Mouse (Mus musculus) mesoderm, embryonic 11.5 days (tissue): Measurements from ENCODE around the gene Lamp2.
"Not testable (repeated sequence)": the region's sequence is repeated elsewhere in the genome, so short reads cannot be mapped to it uniquely, and the experiment has no call there.

Source experiments
- DNase-seq: peaks from one replicate; pipeline ENCODE4 v3.0.0-alpha.2; 2012; ENCODE audit warnings: low read depth, low spot score

The Lamp2 gene

GRCm38 (mm10) chrX:38428818-38429440 is 27.3 kb downstream of the Lamp2 start:
- no peak for DNase-seq

- no peak for DNase-seq
Measured at GRCm38 (mm10) chrX:38426043-38426442, 30.2 kb downstream of the Lamp2 start.

GRCm38 (mm10) chrX:38423096-38423495 is 33.2 kb downstream of the Lamp2 start:
- no peak for DNase-seq

DNA sequence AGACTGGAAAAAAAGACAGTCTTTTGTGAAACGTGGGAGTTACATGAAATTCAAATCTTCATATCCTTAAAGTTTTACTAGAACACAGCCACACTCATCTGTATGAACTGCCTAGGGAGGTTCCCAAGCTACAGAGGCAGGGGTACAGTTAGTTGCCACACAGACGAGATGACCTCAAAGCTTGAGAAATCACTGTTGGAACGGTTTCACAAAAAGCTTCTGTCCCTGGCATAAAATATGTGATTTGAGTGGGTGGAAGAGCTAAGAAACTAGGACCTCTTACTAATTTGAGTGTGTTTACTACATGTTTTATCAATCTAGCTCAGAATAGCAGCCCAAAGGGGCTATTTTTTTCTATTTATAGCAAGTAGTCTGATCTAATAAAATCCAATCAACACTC is 33.9 kb downstream of the Lamp2 start:
- no peak for DNase-seq

- no peak for DNase-seq
Measured at GRCm38 (mm10) chrX:38403879-38404278, 52.4 kb downstream of the Lamp2 start.

- DNase-seq: no peak
Measured at GRCm38 (mm10) chrX:38402981-38403380, 53.3 kb downstream of the Lamp2 start.

DNA sequence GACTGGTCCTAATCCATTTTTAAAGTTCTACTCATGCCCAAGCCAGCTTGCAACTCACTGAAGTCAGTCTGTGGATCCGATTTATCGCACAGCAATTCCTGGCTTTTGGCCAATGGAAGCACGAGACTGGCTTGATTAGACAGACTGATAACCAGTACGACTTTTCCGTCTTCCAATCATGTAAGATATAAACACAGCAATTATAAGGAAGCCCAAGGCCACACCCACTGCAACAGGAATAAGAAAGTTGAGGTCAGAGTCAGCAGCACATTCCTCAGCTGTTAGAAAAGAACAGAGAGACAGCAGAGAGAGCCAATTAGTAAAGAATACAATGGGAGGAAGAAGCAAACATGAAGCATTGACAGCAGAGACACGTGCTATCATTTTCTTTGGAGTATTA is 54.2 kb downstream of the Lamp2 start:
- DNase-seq: no peak

GRCm38 (mm10) chrX:38400616-38401015 is 55.6 kb downstream of the Lamp2 start:
- no peak for DNase-seq

GRCm38 (mm10) chrX:38399671-38400070 is 56.6 kb downstream of the Lamp2 start:
- DNase-seq: no peak

DNA sequence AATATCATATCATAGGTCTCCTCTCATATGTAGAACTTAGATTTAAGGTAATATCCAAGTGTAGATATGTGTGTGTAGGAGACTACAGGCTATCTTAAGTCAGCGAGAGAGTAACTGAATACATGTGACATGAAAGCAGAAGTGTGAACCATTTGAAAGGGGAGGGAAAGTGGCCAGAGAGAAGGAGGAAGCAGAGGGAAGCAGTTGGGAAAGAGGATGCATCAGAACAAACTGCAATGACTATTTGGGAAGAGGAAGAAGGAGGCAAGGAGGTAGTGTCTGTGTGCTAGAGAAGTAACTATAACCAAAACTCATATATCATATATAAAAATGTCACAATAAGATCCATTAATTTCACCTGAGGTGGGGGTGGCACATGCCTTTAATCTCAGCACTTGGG is 83.1 kb downstream of the Lamp2 start:
- not testable (repeated sequence) for DNase-seq

- not testable (repeated sequence) for DNase-seq
Measured at GRCm38 (mm10) chrX:38364621-38365020, 91.6 kb downstream of the Lamp2 start.

- no peak for DNase-seq
Measured at GRCm38 (mm10) chrX:38362016-38362415, 94.2 kb downstream of the Lamp2 start.
